Mouse (Mus musculus) C2C12 (cell line): Measurements from ENCODE around the gene Eif3d. TPM values are rescaled to one million over a fixed set of nuclear protein-coding genes. Genes with fewer than 3 reads are reported as not detected.
"Not testable (repeated sequence)": the region's sequence is repeated elsewhere in the genome, so short reads cannot be mapped to it uniquely, and the experiment has no call there.

Experiments
- H3K27me3 ChIP-seq: one replicate; pipeline ENCODE4 v1.6.1; 2011; ENCODE audit not compliant: control insufficient read depth, insufficient read depth, insufficient read length
- H3K36me3 ChIP-seq: one replicate; pipeline ENCODE4 v1.6.1; 2011; ENCODE audit not compliant: control insufficient read depth, insufficient read depth
- H3K4me3 ChIP-seq: one replicate; pipeline ENCODE4 v1.5.1; 2011; ENCODE audit warnings: mild to moderate bottlenecking, control low read depth; ENCODE audit not compliant: poor library complexity, insufficient read depth, severe bottlenecking
- H3K79me2 ChIP-seq: one replicate; pipeline ENCODE4 v1.6.1; 2011; ENCODE audit not compliant: control insufficient read depth, insufficient read depth
- H3K79me3 ChIP-seq: one replicate; pipeline ENCODE4 v1.6.1; 2011; ENCODE audit warnings: low read depth, control low read depth
- H3ac ChIP-seq: one replicate; pipeline ENCODE3; 2011; ENCODE audit warnings: low read depth; ENCODE audit not compliant: control insufficient read depth, insufficient read length
- CEBPB ChIP-seq: IDR thresholded peaks from one replicate; pipeline ENCODE4 v1.6.1; 2011; ENCODE audit warnings: low read depth, mild to moderate bottlenecking, control low read depth, moderate library complexity
- CTCF ChIP-seq: IDR thresholded peaks from one replicate; pipeline ENCODE4 v1.5.1; 2011; ENCODE audit not compliant: control insufficient read depth, insufficient read depth, insufficient read length
- FOSL1 ChIP-seq: IDR thresholded peaks from one replicate; pipeline ENCODE4 v1.8.0; 2011; ENCODE audit warnings: mild to moderate bottlenecking, low read length; ENCODE audit not compliant: poor library complexity, insufficient read depth, severe bottlenecking
- MAX ChIP-seq: IDR thresholded peaks from one replicate; pipeline ENCODE4 v1.6.1; 2011; ENCODE audit warnings: mild to moderate bottlenecking, control low read depth
- MYOD1 ChIP-seq: IDR thresholded peaks from one replicate; pipeline ENCODE4 v1.6.1; 2011; ENCODE audit warnings: low read depth; ENCODE audit not compliant: control insufficient read depth, insufficient read length
- MYOG ChIP-seq: IDR thresholded peaks from one replicate; pipeline ENCODE4 v1.6.1; 2011; ENCODE audit not compliant: control insufficient read depth, insufficient read length; ENCODE audit errors: extremely low read depth
- USF1 ChIP-seq: IDR thresholded peaks from one replicate; pipeline ENCODE4 v1.6.1; 2011; ENCODE audit warnings: low read depth, mild to moderate bottlenecking, control low read depth, moderate library complexity
- long read RNA-seq, 2 experiments: library from polyadenylated mRNA; unstranded; transcript quantifications; one replicate each; pipeline ENCODE4 v2.0.0; 2019 to 2020
- polyA plus RNA-seq: library from polyadenylated mRNA; unstranded; fragments of >200 nt; fragmentation: generic; extraction: Trizol; gene quantifications from one replicate; pipeline ENCODE4 v1.2.1, GENCODE M21; 2012; ENCODE audit warnings: missing spikeins

The Eif3d gene
- 428 TPM for polyA plus RNA-seq
- long read RNA-seq, experiment 1, transcript Eif3d-201 (15 exons, 1,899 nt): major isoform, 163 of 255 reads
- long read RNA-seq, experiment 1, partial matches to known transcripts: 64 of 255 reads
- long read RNA-seq, experiment 1, other reads (novel, unspliced or antisense): 28 of 255 reads
- long read RNA-seq, experiment 2, transcript Eif3d-201 (15 exons, 1,899 nt): major isoform, 1,991 of 2,258 reads
- long read RNA-seq, experiment 2, partial matches to known transcripts: 35 of 2,258 reads
- long read RNA-seq, experiment 2, other reads (novel, unspliced or antisense): 232 of 2,258 reads

GRCm38 (mm10) chr15:77970470-77971292 lies at the start of gene Eif3d:
TSS of gene Eif3d (minus strand) at chr15:77970813.
- TF ChIP-seq MAX: peak; percentile 87
- TF ChIP-seq FOSL1: no peak
- no peak for TF ChIP-seq CEBPB
- H3K27me3 ChIP-seq: peaks cover 10% of the 10 kb centered on the region
- peaks cover 50% of the 10 kb centered on the region for H3K79me2 ChIP-seq
- H3K79me3 ChIP-seq: peaks cover 36% of the 10 kb centered on the region
- peak within 1 kb of the TSS; percentile 99 for H3K4me3 ChIP-seq
- H3K36me3 ChIP-seq: peaks cover 40% of the 10 kb centered on the region
- H3ac ChIP-seq: peak within 1 kb of the TSS; percentile 95

- peaks cover 62% of the 10 kb centered on the region for H3K27me3 ChIP-seq
Measured at GRCm38 (mm10) chr15:78014046-78014445, 43.4 kb upstream of the Eif3d start.

GRCm38 (mm10) chr15:78008206-78008605 lies 37.6 kb upstream of the Eif3d start:
- not testable (repeated sequence) for H3K79me2 ChIP-seq, H3K79me3 ChIP-seq, H3K4me3 ChIP-seq, H3K36me3 ChIP-seq, H3ac ChIP-seq
- peaks cover 66% of the 10 kb centered on the region for H3K27me3 ChIP-seq

More at GRCm38 (mm10) chr15:78014046-78014445, 43.4 kb upstream of the Eif3d start:
- Histone ChIP-seq H3K79me2 (no peaks in the 10 kb centered on the region), H3K4me3 (no peak overlapping the region), H3K79me3 (no peaks in the 10 kb centered on the region), H3K36me3 (no peaks in the 10 kb centered on the region), H3ac (no peak overlapping the region)
- no peak for TF ChIP-seq CTCF
- no peak for TF ChIP-seq MAX
- TF ChIP-seq USF1: no peak
- TF ChIP-seq FOSL1: no peak
- TF ChIP-seq MYOG: no peak
- no peak for TF ChIP-seq CEBPB
- no peak for TF ChIP-seq MYOD1

GRCm38 (mm10) chr15:78003929-78004328 lies 33.3 kb upstream of the Eif3d start:
- Histone ChIP-seq H3K79me2 (no peaks in the 10 kb centered on the region), H3ac (no peak overlapping the region), H3K36me3 (no peaks in the 10 kb centered on the region), H3K4me3 (no peak overlapping the region), H3K79me3 (no peaks in the 10 kb centered on the region), H3K27me3 (peaks cover 90% of the 10 kb centered on the region)
- TF ChIP-seq MYOG: no peak

- Histone ChIP-seq H3K27me3 (peaks cover 86% of the 10 kb centered on the region), H3ac (no peak overlapping the region), H3K79me3 (no peaks in the 10 kb centered on the region), H3K79me2 (no peaks in the 10 kb centered on the region), H3K36me3 (no peaks in the 10 kb centered on the region), H3K4me3 (no peak overlapping the region)
- TF ChIP-seq FOSL1 (no peak), CEBPB (no peak), CTCF (no peak), USF1 (no peak), MYOD1 (no peak), MYOG (no peak), MAX (no peak)
Measured at GRCm38 (mm10) chr15:78001400-78001799, 30.8 kb upstream of the Eif3d start.

- Histone ChIP-seq H3K79me2 (no peaks in the 10 kb centered on the region), H3K27me3 (peaks cover 76% of the 10 kb centered on the region), H3ac (no peak overlapping the region), H3K79me3 (no peaks in the 10 kb centered on the region), H3K4me3 (no peak overlapping the region), H3K36me3 (no peaks in the 10 kb centered on the region)
- TF ChIP-seq MYOG (no peak), MAX (no peak), USF1 (no peak), FOSL1 (no peak), MYOD1 (no peak), CEBPB (no peak), CTCF (no peak)
Measured at GRCm38 (mm10) chr15:77988541-77988940, 17.9 kb upstream of the Eif3d start.
